Mouse (Mus musculus) left cerebral cortex, postnatal 14 days (tissue): Measurements from ENCODE around the gene Tomm40l. TPM values are rescaled to one million over a fixed set of nuclear protein-coding genes. Genes with fewer than 3 reads are reported as not detected.

Source experiments
- DNase-seq, 2 experiments: peaks; one replicate each; pipeline ENCODE4 v3.0.0; 2021 to 2022; ENCODE audit warnings: low spot score in 2 of 2, mixed read lengths in 1 of 2
- intact Hi-C: fragments of 180-260 bp; cut with DNase I; formaldehyde crosslinking; loops from one replicate; pipeline ENCODE4 v1.15.1; 2025
- total RNA-seq, 2 experiments: library from RNA; stranded (reverse); gene quantifications; 2 replicates each; pipeline ENCODE4 v1.2.3; 2021

Gene Tomm40l
- total RNA-seq, 2 experiments from 2014 or later, result 69.6 to 72.1 TPM

DNA sequence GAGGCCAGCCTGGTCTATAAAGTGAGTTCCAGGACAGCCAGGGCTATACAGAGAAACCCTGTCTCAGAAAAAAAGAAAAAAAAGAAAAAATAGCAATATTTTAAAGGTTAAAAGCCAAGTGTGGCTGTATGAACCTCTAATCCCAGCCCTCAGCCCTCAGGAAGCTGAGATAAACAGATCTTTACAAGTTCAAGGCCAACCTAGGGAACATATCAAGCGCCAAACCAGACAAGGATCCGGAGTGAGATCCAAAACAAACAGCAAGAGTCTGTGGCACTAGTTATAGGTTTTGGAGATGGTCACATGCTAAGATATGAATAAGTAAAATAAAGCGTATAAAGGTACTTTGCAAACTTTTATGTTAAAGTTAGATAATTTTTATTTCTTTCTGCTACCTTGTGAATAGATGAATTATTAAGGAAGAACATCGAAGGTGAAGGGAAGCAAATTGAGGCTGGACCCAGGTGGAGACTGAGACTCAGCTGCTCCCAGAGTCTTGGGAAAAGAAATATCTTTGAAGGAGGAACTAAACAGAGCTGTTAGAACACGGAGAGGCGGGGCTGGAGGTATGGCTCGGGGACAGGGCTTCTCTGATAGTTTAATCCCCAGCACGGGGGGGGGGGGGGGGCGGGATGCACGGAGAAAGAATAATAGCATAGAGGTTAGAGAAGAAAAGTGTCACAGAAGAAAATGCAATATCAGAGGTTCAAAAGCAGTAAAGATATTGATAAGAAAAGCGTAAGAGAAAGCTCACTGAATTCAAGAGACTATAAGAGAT, 18.7 kb downstream of the Tomm40l start:
- intact Hi-C loops, result no loop called here
- no peak for DNase-seq

DNA sequence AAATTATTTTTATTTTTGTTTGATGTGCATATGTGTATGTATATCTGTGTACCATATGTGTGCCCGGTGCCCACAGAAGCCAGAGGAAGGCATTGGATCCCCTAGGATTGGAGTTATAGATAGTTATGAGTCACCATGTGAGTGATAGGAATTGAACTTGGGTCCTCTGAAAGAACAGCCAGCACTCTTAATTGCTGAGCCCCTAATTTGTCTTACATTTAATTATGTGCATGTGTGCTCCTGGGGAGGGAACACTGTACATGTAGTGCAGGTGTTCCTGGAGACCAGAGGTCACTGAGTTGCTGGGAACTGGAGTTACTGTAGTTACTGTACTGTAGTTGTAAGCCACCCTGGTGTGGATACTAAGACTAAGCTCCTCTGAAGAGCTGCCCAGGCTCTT, 21.5 kb downstream of the Tomm40l start:
- no peak for DNase-seq
- intact Hi-C loops, result no loop called here

GRCm38 (mm10) chr1:171199532-171199931, 22.8 kb downstream of the Tomm40l start:
- DNase-seq, result no peak
- intact Hi-C loops, result no loop called here

DNA sequence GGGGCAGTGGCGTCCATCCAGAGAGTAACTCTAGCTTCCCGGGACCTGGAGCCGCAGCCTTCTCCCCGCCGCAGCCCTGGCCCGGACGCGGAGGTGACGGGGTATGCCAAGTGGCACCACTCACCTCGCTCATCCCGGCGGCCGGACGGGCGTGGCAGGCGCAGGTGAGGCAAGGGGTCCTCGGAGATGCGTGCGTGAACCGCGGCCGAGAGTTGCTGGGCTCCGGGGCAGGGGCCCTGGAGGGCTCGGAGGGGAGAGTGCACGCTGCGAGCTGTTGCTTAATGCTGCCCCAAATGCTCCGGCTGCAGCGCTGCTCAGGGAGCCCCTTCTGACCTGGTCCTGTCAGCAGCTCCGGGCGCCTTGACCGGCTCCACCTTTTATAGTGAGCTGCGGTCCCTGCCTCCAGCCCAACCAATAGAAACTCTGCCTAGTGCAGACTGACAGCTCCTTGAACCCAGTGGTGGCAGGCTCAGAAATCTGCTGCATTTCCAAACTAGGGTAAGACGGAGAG, 26.4 kb downstream of the Tomm40l start, which contains the start of gene Pcp4l1:
Gene Pcp4l1 (minus strand): TSS at position 382 of the 511 bp plus-strand sequence.
- peak; percentile 65 to 68 for DNase-seq
- intact Hi-C loops, result no loop called here

GRCm38 (mm10) chr1:171195046-171195822, 27.1 kb downstream of the Tomm40l start:
- intact Hi-C loops, result no loop called here
- no peak for DNase-seq

GRCm38 (mm10) chr1:171193911-171194830, 28.1 kb downstream of the Tomm40l start:
- intact Hi-C loops, result no loop called here
- DNase-seq, result no peak

GRCm38 (mm10) chr1:171193093-171193840, 29.0 kb downstream of the Tomm40l start:
- DNase-seq, result no peak
- intact Hi-C loops, result no loop called here

DNA sequence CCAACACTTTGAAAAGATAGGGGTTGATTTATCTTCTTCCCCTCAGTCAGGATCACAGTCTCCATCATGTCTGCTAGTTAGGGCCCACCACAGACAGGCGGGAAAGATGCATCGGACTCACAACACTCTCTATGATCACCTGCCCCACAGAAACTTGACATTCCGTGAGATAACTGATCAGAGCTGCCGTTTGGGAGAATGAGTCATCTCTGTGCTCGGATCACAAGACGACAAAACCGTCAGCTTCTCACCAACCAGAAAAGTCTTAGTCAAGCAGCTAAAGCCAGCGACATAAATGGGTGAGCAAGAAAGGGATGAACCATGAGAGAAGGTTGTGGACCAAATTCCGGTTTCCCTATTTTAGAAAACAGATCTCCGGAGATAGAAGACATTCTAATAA, 30.0 kb downstream of the Tomm40l start:
- intact Hi-C loops, result no loop called here
- DNase-seq, result no peak

- intact Hi-C loops, result no loop called here
- no peak for DNase-seq
Observed at GRCm38 (mm10) chr1:171190832-171191231, 31.5 kb downstream of the Tomm40l start.

- DNase-seq, result no peak
- intact Hi-C loops, result no loop called here
Observed at GRCm38 (mm10) chr1:171189476-171190114, 32.7 kb downstream of the Tomm40l start.

- intact Hi-C loops, result no loop called here
- DNase-seq, result no peak
Observed at GRCm38 (mm10) chr1:171189046-171189445, 33.3 kb downstream of the Tomm40l start.

- intact Hi-C loops, result no loop called here
- no peak for DNase-seq
Observed at GRCm38 (mm10) chr1:171187851-171188700, 34.2 kb downstream of the Tomm40l start.

DNA sequence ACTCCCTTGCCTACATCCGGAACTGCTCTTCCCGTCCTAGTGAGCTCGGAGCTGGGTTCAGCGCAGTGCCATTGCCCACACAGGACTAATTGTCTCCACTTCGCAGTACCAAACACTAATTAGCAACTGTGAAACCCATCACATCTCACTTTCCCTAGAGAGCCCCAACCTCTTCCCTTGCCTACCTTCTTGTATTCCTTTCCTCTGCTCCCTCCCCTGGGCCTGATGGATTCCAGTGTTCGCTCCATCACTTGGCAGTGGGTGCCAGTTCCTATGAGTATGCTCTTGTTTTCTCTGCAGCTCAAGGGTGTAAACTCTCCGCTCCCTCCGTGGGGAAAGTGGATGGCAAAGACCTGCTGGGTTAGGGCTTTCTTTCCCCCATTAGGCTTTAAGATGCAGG, 36.7 kb downstream of the Tomm40l start:
- no peak for DNase-seq
- intact Hi-C loops, result no loop called here

DNA sequence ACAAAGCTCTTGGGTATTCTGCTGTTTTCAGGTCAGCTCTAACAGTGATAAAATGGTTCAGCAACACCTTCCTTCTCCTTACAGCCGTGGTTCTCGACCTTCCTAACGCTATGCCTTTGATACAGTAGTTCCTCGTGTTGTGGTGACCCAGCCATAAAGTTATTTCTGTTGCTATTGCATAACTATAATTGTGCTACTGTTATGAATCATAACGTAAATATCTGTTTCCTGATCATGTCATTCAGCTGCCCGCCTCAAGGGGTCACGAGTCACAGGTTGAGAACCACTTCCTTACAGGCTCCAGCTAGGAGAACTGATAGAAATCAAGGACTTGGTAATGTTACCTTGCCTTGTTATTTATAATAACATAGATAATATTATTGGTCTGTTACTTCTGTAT, 38.0 kb downstream of the Tomm40l start:
- intact Hi-C loops, result no loop called here
- DNase-seq, result no peak

- DNase-seq, result peak in 1 of 2 experiments; percentile 40
- intact Hi-C loops, result no loop called here
Observed at GRCm38 (mm10) chr1:171183620-171184019, 38.7 kb downstream of the Tomm40l start.

DNA sequence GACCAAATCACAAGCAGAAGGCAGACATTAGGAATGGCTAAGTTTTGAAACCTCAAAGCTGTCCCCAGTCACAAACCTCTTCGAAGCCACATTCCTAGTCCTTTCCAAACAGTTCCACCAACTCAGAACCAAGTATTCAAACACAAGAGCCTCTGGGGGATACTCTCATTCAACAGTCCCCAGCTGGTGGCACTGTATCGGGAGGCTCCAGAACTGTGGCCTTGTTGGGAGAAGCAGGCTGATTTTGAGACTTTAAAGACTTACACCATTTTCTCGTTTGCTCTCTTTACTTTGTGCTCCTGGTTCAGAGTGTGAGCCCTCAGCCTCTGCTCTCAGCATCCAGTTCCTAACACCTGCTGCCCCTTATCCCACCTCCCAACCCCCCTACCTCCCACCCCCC, 39.3 kb downstream of the Tomm40l start:
- no peak for DNase-seq
- intact Hi-C loops, result no loop called here

- intact Hi-C loops, result no loop called here
- no peak for DNase-seq
Observed at GRCm38 (mm10) chr1:171179487-171180171, 42.7 kb downstream of the Tomm40l start.
